Mouse (Mus musculus): Measurements from ENCODE around the gene Unc13c. TPM values are rescaled to one million over a fixed set of nuclear protein-coding genes. Genes with fewer than 3 reads are reported as not detected.

The Unc13c gene
- total and polyA plus RNA-seq, 2 experiments from 2014 or later = 0.57 to 0.88 TPM

DNA sequence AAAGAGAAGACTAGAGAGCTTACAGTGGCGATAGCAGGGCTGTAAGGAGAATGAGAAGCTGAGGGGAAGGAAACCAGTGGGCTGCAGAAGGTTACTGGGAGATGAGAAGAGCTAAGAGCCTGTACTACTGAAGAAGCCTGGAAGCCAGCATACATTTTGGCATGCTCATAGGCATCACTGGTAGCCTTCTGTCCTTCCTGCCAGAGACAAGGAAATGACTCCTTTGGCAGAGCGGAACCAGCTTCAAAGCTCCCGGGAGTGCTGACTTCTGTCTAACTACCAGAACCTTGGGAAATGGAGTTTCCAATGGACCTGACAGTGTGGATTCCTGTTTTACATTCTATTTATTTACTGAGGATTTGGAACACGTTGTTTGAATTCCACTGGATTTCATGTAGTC lies 244.0 kb downstream of the Unc13c start:
- Histone ChIP-seq H3K9ac (replicated peaks; ENCODE audit: low read depth, low read length) (no peak overlapping the region), H3K4me2 (ENCODE audit: low read depth, low read length) (no peak overlapping the region), H3K4me1 (ENCODE audit: control insufficient read depth, insufficient read depth) (no peaks in the 10 kb centered on the region), H3K36me3 (replicated peaks; ENCODE audit: control insufficient read depth, insufficient read depth, low read length) (no peaks in the 10 kb centered on the region), H3K9me3 (replicated peaks; ENCODE audit: control insufficient read depth, low read length) (no peaks in the 10 kb centered on the region), H3K27ac (ENCODE audit: low read depth) (no peak overlapping the region), H3K4me3 (ENCODE audit: low read depth, low read length) (no peak overlapping the region), H3K27me3 (ENCODE audit: control insufficient read depth, insufficient read depth, low read length) (no peaks in the 10 kb centered on the region)
- ATAC-seq (ENCODE audit: insufficient read depth, low read depth) (no peak), DNase-seq (ENCODE audit: low spot score) (no peak)
- TF ChIP-seq CTCF (IDR thresholded peaks at IDR 0.05; ENCODE audit: low read depth) (no peak), EP300 (IDR thresholded peaks at IDR 0.05; ENCODE audit: low read depth) (no peak)
- 84% methylated on average over 4 of the region's 4 CpGs for WGBS

DNA sequence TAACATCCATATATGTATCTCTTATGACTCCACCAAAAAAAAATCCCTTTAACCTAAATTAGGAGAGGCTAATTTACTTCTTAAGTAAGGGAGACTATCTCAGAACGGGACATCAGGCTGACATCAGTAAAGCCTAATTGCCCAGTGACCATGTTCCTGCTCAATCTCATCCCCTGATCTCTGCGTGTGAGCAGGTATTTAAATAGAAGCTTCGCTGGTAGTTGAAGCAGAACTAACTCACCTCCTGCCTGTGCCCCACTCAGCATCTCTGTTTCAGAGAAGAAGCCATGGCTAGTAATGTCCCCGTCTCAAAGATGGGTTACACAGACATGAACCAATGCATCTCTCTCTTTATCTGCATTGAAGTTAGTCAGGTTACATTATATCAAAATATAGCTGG lies 255.3 kb downstream of the Unc13c start:
- ATAC-seq (ENCODE audit: insufficient read depth, low read depth) = no peak

DNA sequence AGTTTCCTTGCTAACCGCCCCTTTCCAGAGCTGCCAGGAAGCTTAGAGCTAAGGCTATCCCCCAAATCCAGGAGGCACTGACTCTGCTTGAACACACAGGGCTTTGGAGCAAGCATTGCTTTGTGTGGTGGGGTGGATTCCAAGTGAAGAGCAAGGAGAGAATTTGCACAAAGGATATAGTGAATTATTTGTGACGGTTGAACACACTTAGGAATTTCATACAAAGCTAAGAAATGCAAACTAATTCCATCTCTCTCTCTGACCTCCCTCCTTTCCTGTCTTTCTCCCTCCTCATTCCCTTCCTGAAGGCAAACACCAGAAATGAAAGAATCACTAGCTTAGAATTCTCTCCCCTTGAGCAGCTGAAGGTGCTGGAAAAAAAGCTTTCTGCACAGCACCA lies 271.7 kb downstream of the Unc13c start:
- 59% methylated on average over 2 of the region's 2 CpGs for WGBS

More for the DNA sequence above, 255.3 kb downstream of the Unc13c start:
- TF ChIP-seq EP300 (IDR thresholded peaks at IDR 0.05; ENCODE audit: low read depth) = no peak
- no peak for TF ChIP-seq CTCF (IDR thresholded peaks at IDR 0.05; ENCODE audit: low read depth)
- H3K4me2 ChIP-seq (ENCODE audit: low read depth, low read length) = no peak overlapping the region
- no peaks in the 10 kb centered on the region for H3K9me3 ChIP-seq (replicated peaks; ENCODE audit: control insufficient read depth, low read length)
- H3K27me3 ChIP-seq (ENCODE audit: control insufficient read depth, insufficient read depth, low read length) = no peaks in the 10 kb centered on the region
- no peak overlapping the region for H3K4me3 ChIP-seq (ENCODE audit: low read depth, low read length)
- H3K36me3 ChIP-seq (replicated peaks; ENCODE audit: control insufficient read depth, insufficient read depth, low read length) = no peaks in the 10 kb centered on the region
- no peaks in the 10 kb centered on the region for H3K4me1 ChIP-seq (ENCODE audit: control insufficient read depth, insufficient read depth)
- WGBS = 53% methylated on average over 4 of the region's 4 CpGs
- H3K27ac ChIP-seq (ENCODE audit: low read depth) = no peak overlapping the region
- H3K9ac ChIP-seq (replicated peaks; ENCODE audit: low read depth, low read length) = no peak overlapping the region
- DNase-seq (ENCODE audit: low spot score) = no peak

DNA sequence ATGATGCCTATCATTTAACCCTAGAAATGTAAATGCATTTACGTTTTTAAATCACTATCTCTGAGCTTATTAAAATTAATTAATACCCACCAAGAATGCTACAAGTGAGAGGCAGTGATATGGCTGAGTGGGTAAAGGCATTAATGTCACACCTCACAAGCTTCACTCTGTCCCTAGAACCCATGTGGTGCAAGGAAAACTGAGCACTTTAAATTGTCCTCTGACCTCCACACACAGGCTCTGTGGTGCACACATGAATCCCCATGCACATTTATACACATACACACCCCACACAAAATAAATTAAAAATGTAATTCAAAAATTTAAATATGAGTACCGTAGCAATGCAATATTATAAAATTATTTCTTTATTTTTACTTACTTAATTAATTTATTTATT lies 287.2 kb downstream of the Unc13c start:
- H3K9me3 ChIP-seq (replicated peaks; ENCODE audit: control insufficient read depth, low read length) = no peaks in the 10 kb centered on the region
- peaks cover 4% of the 10 kb centered on the region; the same call in 1 of the 2 replicates for H3K4me1 ChIP-seq (ENCODE audit: control insufficient read depth, insufficient read depth)
- H3K27me3 ChIP-seq (ENCODE audit: control insufficient read depth, insufficient read depth, low read length) = no peaks in the 10 kb centered on the region
- no peak overlapping the region for H3K4me3 ChIP-seq (ENCODE audit: low read depth, low read length)
- H3K27ac ChIP-seq (ENCODE audit: low read depth) = no peak overlapping the region
- DNase-seq (ENCODE audit: low spot score) (no peak), ATAC-seq (ENCODE audit: insufficient read depth, low read depth) (no peak)
- 83% methylated on average over 2 of the region's 2 CpGs for WGBS
- no peak overlapping the region for H3K4me2 ChIP-seq (ENCODE audit: low read depth, low read length)
- TF ChIP-seq EP300 (IDR thresholded peaks at IDR 0.05; ENCODE audit: low read depth) (no peak), CTCF (IDR thresholded peaks at IDR 0.05; ENCODE audit: low read depth) (no peak)
- no peak overlapping the region for H3K9ac ChIP-seq (replicated peaks; ENCODE audit: low read depth, low read length)
- no peaks in the 10 kb centered on the region for H3K36me3 ChIP-seq (replicated peaks; ENCODE audit: control insufficient read depth, insufficient read depth, low read length)

More for the DNA sequence above, 271.7 kb downstream of the Unc13c start:
- no peak for DNase-seq (ENCODE audit: low spot score)
- H3K27ac ChIP-seq (ENCODE audit: low read depth) = no peak overlapping the region
- no peaks in the 10 kb centered on the region for H3K27me3 ChIP-seq (ENCODE audit: control insufficient read depth, insufficient read depth, low read length)
- H3K36me3 ChIP-seq (replicated peaks; ENCODE audit: control insufficient read depth, insufficient read depth, low read length) = 0 out of 2 replicates have a peak, but pooled peaks cover 4% of the 10 kb centered on the region
- no peak overlapping the region for H3K9ac ChIP-seq (replicated peaks; ENCODE audit: low read depth, low read length)
- H3K4me3 ChIP-seq (ENCODE audit: low read depth, low read length) = no peak overlapping the region
- H3K4me2 ChIP-seq (ENCODE audit: low read depth, low read length) = no peak overlapping the region
- no peak for ATAC-seq (ENCODE audit: insufficient read depth, low read depth)
- H3K9me3 ChIP-seq (replicated peaks; ENCODE audit: control insufficient read depth, low read length) = no peaks in the 10 kb centered on the region
- no peaks in the 10 kb centered on the region for H3K4me1 ChIP-seq (ENCODE audit: control insufficient read depth, insufficient read depth)
- TF ChIP-seq EP300 (IDR thresholded peaks at IDR 0.05; ENCODE audit: low read depth) = no peak
- no peak for TF ChIP-seq CTCF (IDR thresholded peaks at IDR 0.05; ENCODE audit: low read depth)

DNA sequence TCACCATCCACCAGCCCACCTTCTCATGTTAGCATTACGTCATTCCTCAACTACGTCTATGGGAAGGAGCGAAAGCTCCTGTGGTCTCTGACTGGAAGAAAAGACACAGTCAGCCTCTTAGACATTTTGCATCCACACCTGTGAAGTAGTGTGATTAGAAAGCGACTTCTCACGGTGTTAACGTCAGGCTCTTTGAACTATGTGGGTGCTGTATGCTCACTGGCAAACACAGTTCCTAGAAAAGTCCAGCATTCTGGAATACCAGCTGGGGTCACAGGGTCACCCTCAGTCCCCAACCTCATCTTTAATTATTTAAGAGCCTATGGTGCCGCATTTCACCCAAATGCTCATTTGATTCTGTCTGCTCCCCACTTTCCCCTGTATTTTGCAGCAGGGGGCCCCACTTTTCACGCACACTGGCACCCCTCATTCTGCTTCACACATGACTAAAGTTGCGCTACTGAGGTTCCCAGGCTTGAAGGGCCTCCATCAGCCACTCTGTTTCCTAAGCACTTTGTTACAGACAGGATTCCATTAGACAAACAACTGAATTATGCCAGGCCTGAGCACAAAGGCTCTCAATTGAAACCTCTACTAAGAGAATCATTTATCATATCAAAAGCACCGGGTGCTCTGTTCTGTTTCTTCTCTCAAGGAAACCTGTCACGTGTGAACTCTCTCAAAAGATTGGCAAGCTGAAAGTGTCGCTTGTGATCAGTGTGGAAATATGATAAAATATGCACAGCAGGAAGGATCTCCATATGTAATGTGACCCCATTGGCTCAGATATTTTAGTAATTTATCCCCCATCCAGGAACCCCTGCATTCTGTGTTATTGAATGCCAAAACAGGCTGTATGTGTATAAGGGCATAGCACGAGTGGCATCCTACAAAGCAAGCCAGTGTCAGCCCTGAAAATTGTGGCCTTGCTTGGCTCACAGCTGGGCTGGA lies 287.9 kb downstream of the Unc13c start:
- Histone ChIP-seq H3K36me3 (replicated peaks; ENCODE audit: control insufficient read depth, insufficient read depth, low read length) (no peaks in the 10 kb centered on the region), H3K9me3 (replicated peaks; ENCODE audit: control insufficient read depth, low read length) (no peaks in the 10 kb centered on the region), H3K9ac (replicated peaks; ENCODE audit: low read depth, low read length) (no peak overlapping the region), H3K27ac (ENCODE audit: low read depth) (no peak overlapping the region), H3K27me3 (ENCODE audit: control insufficient read depth, insufficient read depth, low read length) (no peaks in the 10 kb centered on the region), H3K4me3 (ENCODE audit: low read depth, low read length) (no peak overlapping the region), H3K4me1 (ENCODE audit: control insufficient read depth, insufficient read depth) (peaks cover 4% of the 10 kb centered on the region; the same call in 1 of the 2 replicates), H3K4me2 (ENCODE audit: low read depth, low read length) (no peak overlapping the region)
- no peak for TF ChIP-seq CTCF (IDR thresholded peaks at IDR 0.05; ENCODE audit: low read depth)
- TF ChIP-seq EP300 (IDR thresholded peaks at IDR 0.05; ENCODE audit: low read depth) = no peak
- WGBS = 58% methylated on average over 13 of the region's 13 CpGs
- ATAC-seq (ENCODE audit: insufficient read depth, low read depth) (no peak), DNase-seq (ENCODE audit: low spot score) (no peak)
